In genomic region chr4:103385031-103385430, GRCm38 (mm10) we compare ENCODE assay signal across 12 mouse cellular contexts.
"Had no signal": no experiment of that assay in that cellular context is flagged by ENCODE, and none has a peak within 500 bp of the region (broad histone marks: within the 10 kb centered on the region; RNA-seq: fewer than 3 reads in every experiment).

No protein-coding gene starts in this region.

- H3K4me2 ChIP-seq: intestine, embryonic 15.5 days; midbrain, embryonic 13.5 days; stomach, embryonic 15.5 days had no signal

- H3K9ac ChIP-seq: intestine, embryonic 15.5 days; midbrain, embryonic 13.5 days; stomach, embryonic 15.5 days had no signal

- DNase-seq: kidney, adult 18-20 months; kidney, postnatal 10 days; kidney, postnatal 4 days; left cerebral cortex, postnatal 4 days; lung, adult 18-20 months; right cerebral cortex, postnatal 14 days; thymus, adult 18-20 months; thymus, postnatal 14 days had no signal

- H3K36me3 ChIP-seq: intestine, embryonic 15.5 days; midbrain, embryonic 13.5 days; stomach, embryonic 15.5 days had no signal

- H3K27ac ChIP-seq: intestine, embryonic 15.5 days; layer of hippocampus, adult 2 months; midbrain, embryonic 13.5 days; stomach, embryonic 15.5 days had no signal

- H3K27me3 ChIP-seq: intestine, embryonic 15.5 days; midbrain, embryonic 13.5 days; stomach, embryonic 15.5 days had no signal

- ATAC-seq: intestine, embryonic 15.5 days; midbrain, embryonic 13.5 days had no signal

- H3K9me3 ChIP-seq: intestine, embryonic 15.5 days; midbrain, embryonic 13.5 days; stomach, embryonic 15.5 days had no signal

- H3K4me3 ChIP-seq: intestine, embryonic 15.5 days; layer of hippocampus, adult 2 months; midbrain, embryonic 13.5 days; stomach, embryonic 15.5 days had no signal

- H3K4me1 ChIP-seq: intestine, embryonic 15.5 days; stomach, embryonic 15.5 days had no signal
